Mouse (Mus musculus) intestine, embryonic 14.5 days (tissue): ENCODE results near the gene Zfp398. TPM values are rescaled to one million over a fixed set of nuclear protein-coding genes. Genes with fewer than 3 reads are reported as not detected.

Experiments
- ATAC-seq: fragments of 200-750 bp; cut with Nextera tagmentation; replicated peaks from 2 replicates; pipeline ENCODE4 v1.8.0; 2017; ENCODE audit warnings: low read depth, moderate number of reproducible peaks, moderate TSS enrichment, moderate library complexity; ENCODE audit not compliant: low FRiP score, low TSS enrichment
- DNase-seq: peaks from one replicate; pipeline ENCODE4 v3.0.0-alpha.2; 2018; ENCODE audit warnings: low spot score
- H3K27ac ChIP-seq: fragments of 300-500 bp; sonication (generic); 2 replicates; pipeline ENCODE4 v1.5.1; 2014; ENCODE audit warnings: low read depth, mild to moderate bottlenecking, control low read depth
- H3K27me3 ChIP-seq: fragments of 300-500 bp; sonication (generic); replicated peaks from 2 replicates; pipeline ENCODE4 v1.6.1; 2014; ENCODE audit warnings: low read length, control low read depth; ENCODE audit not compliant: control insufficient read depth, insufficient read depth
- H3K36me3 ChIP-seq: fragments of 300-500 bp; sonication (generic); 2 replicates; pipeline ENCODE4 v1.6.1; 2014; ENCODE audit warnings: low read length, control low read depth; ENCODE audit not compliant: control insufficient read depth, insufficient read depth
- H3K4me1 ChIP-seq: fragments of 300-500 bp; sonication (generic); replicated peaks from 2 replicates; pipeline ENCODE4 v1.6.1; 2014; ENCODE audit warnings: low read length, control low read depth, mixed read lengths; ENCODE audit not compliant: control insufficient read depth, insufficient read depth
- H3K4me2 ChIP-seq: fragments of 300-500 bp; sonication (generic); 2 replicates; pipeline ENCODE4 v1.6.1; 2014; ENCODE audit warnings: low read length
- H3K4me3 ChIP-seq: fragments of 300-500 bp; sonication (generic); 2 replicates; pipeline ENCODE4 v1.5.1; 2014; ENCODE audit warnings: low read depth, low read length, control low read depth, mixed read lengths
- H3K9ac ChIP-seq: fragments of 300-500 bp; sonication (generic); 2 replicates; pipeline ENCODE4 v1.6.1; 2014; ENCODE audit warnings: mild to moderate bottlenecking, low read length
- H3K9me3 ChIP-seq: fragments of 300-500 bp; sonication (generic); 2 replicates; pipeline ENCODE4 v1.6.1; 2016; ENCODE audit warnings: low read length, control low read depth; ENCODE audit not compliant: control insufficient read depth
- WGBS: fragments of 180-500 bp; shearing (Covaris S2); extraction: QIAGEN DNeasy Blood & Tissue Kit; methylation state at CpG from one replicate; pipeline ENCODE4 v1.1.7; 2014; 5-methylcytosine and 5-hydroxymethylcytosine counted together
- polyA plus RNA-seq: library from polyadenylated mRNA; unstranded; fragments of >200 nt; fragmentation: Nextera tagmentation; extraction: Ambion mirVana; gene quantifications from 2 replicates; pipeline ENCODE4 v1.2.1, GENCODE M21; 2014

Gene Zfp398
- 8.5 and 9.0 TPM in 2 replicates for polyA plus RNA-seq

DNA sequence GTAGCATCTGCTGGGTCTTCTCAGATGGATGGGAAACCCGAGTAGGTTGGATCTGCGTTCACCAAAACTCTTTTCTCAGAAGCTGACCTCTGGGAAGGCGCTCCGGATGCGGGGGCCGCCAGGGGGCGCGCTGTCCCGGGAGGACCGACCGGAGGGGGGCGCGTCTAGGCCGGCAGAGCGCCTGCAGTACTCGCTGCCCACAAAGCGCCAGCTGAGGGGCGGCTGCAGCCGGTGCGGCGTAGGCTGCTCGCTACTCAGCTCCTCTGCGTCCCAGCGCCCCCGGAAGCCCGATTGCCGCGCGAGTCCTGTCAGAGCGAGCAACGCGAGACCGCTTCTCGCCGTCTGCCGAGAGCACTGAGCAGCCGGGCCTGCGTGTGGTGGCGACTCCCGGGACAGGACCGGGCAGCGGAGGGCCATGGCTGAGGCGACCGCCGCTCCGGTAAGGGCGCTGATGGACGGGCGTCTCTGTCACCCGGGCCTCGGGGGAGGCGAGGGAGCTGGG lies at the start of gene Zfp398:
Gene Zfp398 (plus strand): TSS at position 180 of the 502 bp plus-strand sequence.
- DNase-seq (peak; percentile 97), ATAC-seq (peak; percentile 94)
- peak within 1 kb of the TSS; percentile 86 for H3K9ac ChIP-seq
- peak within 1 kb of the TSS; percentile 90 for H3K4me3 ChIP-seq
- no peaks in the 10 kb centered on the region for H3K27me3 ChIP-seq
- peak within 1 kb of the TSS; percentile 87 for H3K27ac ChIP-seq
- peak within 1 kb of the TSS; percentile 79 for H3K4me2 ChIP-seq
- H3K9me3 ChIP-seq, result no peaks in the 10 kb centered on the region
- peaks cover 7% of the 10 kb centered on the region; the same call in 1 of the 2 replicates for H3K4me1 ChIP-seq
- 1% methylated on average over 49 of the region's 52 CpGs for WGBS
- peaks cover 2% of the 10 kb centered on the region; the same call in 1 of the 2 replicates for H3K36me3 ChIP-seq

DNA sequence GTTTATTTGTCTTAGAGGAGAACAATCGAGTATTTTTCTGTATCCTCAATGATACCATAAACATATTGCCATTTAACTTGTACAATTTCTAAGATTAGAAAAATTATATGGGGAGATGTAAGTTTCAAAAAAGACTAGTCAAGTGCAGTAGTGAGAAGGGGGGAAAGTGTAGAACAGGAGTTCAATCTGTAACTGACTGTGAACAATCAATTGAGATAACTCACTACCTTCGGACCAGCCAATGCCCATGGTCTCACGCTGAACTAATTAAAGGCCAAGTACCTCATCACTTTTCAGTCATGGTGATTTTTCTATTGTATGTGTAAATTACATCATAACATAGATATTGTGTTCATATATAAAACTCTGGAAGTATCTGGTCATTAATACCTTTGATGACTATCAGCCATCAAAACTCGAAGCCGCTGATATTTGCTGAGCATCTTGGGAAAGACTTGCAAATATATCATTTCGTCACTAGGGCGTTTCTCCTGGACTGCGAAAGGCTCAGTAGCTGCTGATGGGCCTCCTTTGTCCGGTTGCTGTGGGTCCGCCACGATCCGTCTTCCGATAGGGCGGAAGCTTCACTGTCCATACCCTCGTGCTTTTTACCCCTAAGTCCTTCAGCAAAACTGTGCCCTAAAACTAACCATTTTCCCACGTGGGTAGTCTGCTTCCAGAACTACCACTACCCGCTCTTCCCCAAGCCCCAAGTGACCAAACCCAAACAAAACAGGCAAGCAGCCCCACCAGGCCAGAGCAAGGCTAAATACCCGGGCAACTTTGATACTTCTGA lies 47.3 kb upstream of the Zfp398 start:
- Histone ChIP-seq H3K27me3 (no peaks in the 10 kb centered on the region), H3K9ac (peak overlapping the region; percentile 75), H3K4me2 (peak overlapping the region; percentile 57), H3K4me1 (peaks cover 5% of the 10 kb centered on the region; the same call in 1 of the 2 replicates), H3K27ac (peak overlapping the region; percentile 96), H3K36me3 (no peaks in the 10 kb centered on the region), H3K9me3 (no peaks in the 10 kb centered on the region), H3K4me3 (peak overlapping the region; percentile 45)
- DNase-seq (peak; percentile 90), ATAC-seq (peak; percentile 94)
- under 1% methylated on average over 18 of the region's 18 CpGs for WGBS

- peak; percentile 57 for DNase-seq
- 20% methylated on average over 3 of the region's 3 CpGs for WGBS
Observed at GRCm38 (mm10) chr6:47788821-47789220, 46.6 kb upstream of the Zfp398 start.

DNA sequence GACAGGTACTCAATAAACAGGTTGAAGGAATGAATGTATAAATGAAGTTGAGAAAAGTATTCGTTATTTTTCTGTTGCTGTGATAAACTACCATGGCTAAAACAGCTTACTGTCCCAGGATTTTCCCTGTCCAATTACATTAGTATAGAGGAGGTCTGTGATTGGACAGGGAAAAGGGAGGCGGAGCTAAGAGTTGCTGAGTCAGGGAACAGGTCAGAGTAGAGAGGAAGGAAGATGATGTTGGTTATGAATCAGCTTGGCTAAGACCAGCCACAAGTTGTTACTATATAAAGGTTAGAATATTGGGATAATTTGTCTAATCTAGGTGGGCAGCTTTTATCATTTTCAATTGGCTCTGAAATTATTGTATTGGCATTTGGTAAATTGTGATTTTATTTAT lies 44.7 kb upstream of the Zfp398 start:
- no peak overlapping the region for H3K4me2 ChIP-seq
- H3K27ac ChIP-seq, result no peak overlapping the region
- no peak overlapping the region for H3K4me3 ChIP-seq
- no peak for DNase-seq
- H3K27me3 ChIP-seq, result no peaks in the 10 kb centered on the region
- H3K4me1 ChIP-seq, result peaks cover 5% of the 10 kb centered on the region; the same call in 1 of the 2 replicates
- no peak overlapping the region for H3K9ac ChIP-seq
- no peaks in the 10 kb centered on the region for H3K9me3 ChIP-seq
- no peak for ATAC-seq
- WGBS, result 43% methylated on average over 2 of the region's 2 CpGs
- peaks cover 13% of the 10 kb centered on the region for H3K36me3 ChIP-seq

More at GRCm38 (mm10) chr6:47788821-47789220, 46.6 kb upstream of the Zfp398 start:
- H3K9me3 ChIP-seq, result no peaks in the 10 kb centered on the region
- H3K4me3 ChIP-seq, result peak overlapping the region; percentile 45
- ATAC-seq, result no peak
- peak overlapping the region; percentile 96 for H3K27ac ChIP-seq
- no peaks in the 10 kb centered on the region for H3K36me3 ChIP-seq
- peaks cover 5% of the 10 kb centered on the region; the same call in 1 of the 2 replicates for H3K4me1 ChIP-seq
- H3K4me2 ChIP-seq, result peak overlapping the region; percentile 57
- no peaks in the 10 kb centered on the region for H3K27me3 ChIP-seq
- H3K9ac ChIP-seq, result peak overlapping the region; percentile 75

GRCm38 (mm10) chr6:47792533-47792932 lies 42.9 kb upstream of the Zfp398 start:
- Histone ChIP-seq H3K4me1 (peaks cover 5% of the 10 kb centered on the region; the same call in 1 of the 2 replicates), H3K36me3 (peaks cover 30% of the 10 kb centered on the region), H3K9ac (no peak overlapping the region), H3K9me3 (no peaks in the 10 kb centered on the region), H3K4me2 (no peak overlapping the region), H3K27me3 (no peaks in the 10 kb centered on the region), H3K27ac (no peak overlapping the region), H3K4me3 (no peak overlapping the region)
- WGBS, result 81% methylated on average over 2 of the region's 2 CpGs
- ATAC-seq (no peak), DNase-seq (no peak)

DNA sequence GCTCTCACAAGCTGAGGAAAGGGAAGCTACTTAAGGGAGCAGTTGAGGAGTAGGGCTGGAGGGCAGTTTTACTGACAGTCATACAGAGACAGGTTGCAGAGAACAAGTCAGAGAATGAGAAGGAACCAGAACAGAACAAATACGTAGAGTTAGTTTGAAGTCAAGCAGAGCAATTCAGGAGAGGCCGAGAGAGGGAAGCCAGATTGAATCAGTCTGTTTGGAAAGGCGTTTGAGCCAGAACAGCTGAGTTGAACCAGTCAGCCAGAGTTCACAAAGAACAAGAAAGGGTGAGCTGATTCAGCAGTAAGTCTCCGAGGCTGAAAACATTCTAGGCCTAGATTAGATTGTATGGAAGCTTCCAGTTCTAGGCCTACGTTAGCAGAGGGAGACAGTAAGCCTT lies 42.2 kb upstream of the Zfp398 start:
- DNase-seq, result no peak
- H3K4me3 ChIP-seq, result no peak overlapping the region
- H3K36me3 ChIP-seq, result peaks cover 38% of the 10 kb centered on the region
- H3K9ac ChIP-seq, result no peak overlapping the region
- no peak overlapping the region for H3K4me2 ChIP-seq
- no peak overlapping the region for H3K27ac ChIP-seq
- no peak for ATAC-seq
- H3K4me1 ChIP-seq, result peaks cover 5% of the 10 kb centered on the region; the same call in 1 of the 2 replicates
- 56% methylated on average over 5 of the region's 5 CpGs for WGBS
- H3K27me3 ChIP-seq, result no peaks in the 10 kb centered on the region
- H3K9me3 ChIP-seq, result no peaks in the 10 kb centered on the region

DNA sequence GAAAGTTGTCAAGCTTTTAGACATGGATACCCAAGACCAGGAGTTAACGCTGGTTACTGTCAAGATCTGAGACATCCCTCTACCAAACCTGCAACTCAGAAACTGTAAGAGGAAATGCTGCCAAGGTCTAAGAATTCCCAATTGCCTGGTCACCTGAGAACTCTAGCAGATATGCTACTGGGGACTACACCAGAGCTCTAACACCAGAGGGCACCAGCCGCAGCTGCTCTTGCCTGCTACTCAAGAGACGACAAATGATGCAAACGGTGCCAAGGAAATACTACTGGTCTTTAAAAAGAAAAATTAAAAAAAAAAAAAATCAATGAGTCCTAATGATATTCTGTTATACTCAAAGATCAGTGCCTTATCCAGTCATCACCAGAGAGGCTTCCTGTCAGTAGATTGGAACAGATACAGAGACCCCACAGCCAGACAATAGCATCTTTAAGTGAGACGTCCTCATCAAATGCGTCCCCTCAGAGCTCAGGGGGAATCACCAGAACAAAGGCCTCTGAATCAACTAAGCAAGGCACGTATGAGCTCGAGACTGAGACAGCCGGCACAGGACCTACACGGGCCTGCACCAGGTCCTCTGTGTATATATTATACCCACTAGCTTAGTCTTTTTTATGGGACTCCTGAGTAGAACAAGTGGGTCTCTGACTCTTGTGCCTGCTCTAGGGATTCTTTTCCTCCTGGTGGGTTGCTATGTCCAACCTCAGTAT lies 41.2 kb upstream of the Zfp398 start:
- DNase-seq (no peak), ATAC-seq (no peak)
- H3K27ac ChIP-seq, result no peak overlapping the region
- no peaks in the 10 kb centered on the region for H3K9me3 ChIP-seq
- no peak overlapping the region for H3K4me2 ChIP-seq
- no peaks in the 10 kb centered on the region; the same call in 1 of the 2 replicates for H3K4me1 ChIP-seq
- no peaks in the 10 kb centered on the region for H3K27me3 ChIP-seq
- no peak overlapping the region for H3K9ac ChIP-seq
- WGBS, result 68% methylated on average over 10 of the region's 10 CpGs
- peaks cover 48% of the 10 kb centered on the region for H3K36me3 ChIP-seq
- no peak overlapping the region for H3K4me3 ChIP-seq

- Histone ChIP-seq H3K4me3 (no peak overlapping the region), H3K9ac (no peak overlapping the region), H3K4me2 (no peak overlapping the region), H3K27me3 (no peaks in the 10 kb centered on the region), H3K4me1 (no peaks in the 10 kb centered on the region), H3K27ac (no peak overlapping the region), H3K9me3 (no peaks in the 10 kb centered on the region), H3K36me3 (peaks cover 94% of the 10 kb centered on the region)
- DNase-seq (peak; percentile 71), ATAC-seq (peak; percentile 48; the same call in 1 of the 2 replicates)
- 51% methylated on average over 6 of the region's 6 CpGs for WGBS
Observed at GRCm38 (mm10) chr6:47799079-47799478, 36.4 kb upstream of the Zfp398 start.
